Mouse (Mus musculus): Measurements from ENCODE around the gene Sp4.

DNA sequence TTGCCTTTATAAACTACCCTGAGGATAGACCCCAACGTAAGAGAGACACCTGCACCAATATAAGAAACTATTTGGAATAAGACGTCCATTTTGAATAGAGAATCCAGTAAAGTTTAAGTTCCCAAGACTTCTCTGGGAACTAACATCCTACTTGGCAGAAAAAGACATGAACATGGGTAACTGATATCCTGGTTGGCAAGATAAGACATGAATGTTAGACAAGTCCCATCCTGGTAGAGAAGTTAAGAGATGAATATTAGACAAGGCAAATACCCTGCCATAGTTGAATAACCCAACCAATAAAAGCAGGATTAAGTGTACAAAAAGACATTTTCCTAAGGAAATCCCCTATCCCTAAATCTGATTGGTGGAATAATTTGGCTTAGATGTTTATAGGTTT, 26.3 kb upstream of the Sp4 start:
- TF ChIP-seq POLR2A (IDR thresholded peaks at IDR 0.05; ENCODE audit: insufficient read depth, low read depth, low read length), result no peak
- TF ChIP-seq CTCF (IDR thresholded peaks at IDR 0.05; ENCODE audit: insufficient read depth, low read depth, low read length), result no peak

All from olfactory bulb, adult 2 months (tissue).